Mouse (Mus musculus): ENCODE data around the gene Sirt4.

Sirt4 gene

GRCm38 (mm10) chr5:115431061-115431897, 53.2 kb downstream of the Sirt4 start:
- no peak for DNase-seq

GRCm38 (mm10) chr5:115430187-115430960, 54.2 kb downstream of the Sirt4 start:
- no peak for DNase-seq

GRCm38 (mm10) chr5:115429359-115430186, 55.0 kb downstream of the Sirt4 start, which contains the start of gene Msi1:
Msi1 (plus strand) TSS chr5:115429599.
- DNase-seq = no peak

- DNase-seq = no peak
Measured at GRCm38 (mm10) chr5:115428831-115429358, 55.6 kb downstream of the Sirt4 start.

All from thymus, postnatal 14 days (tissue).